Mouse (Mus musculus): ENCODE measurements at regions not wholly inside any gene's neighbourhood (a gene's known extent, or its start where the extent isn't known, plus 50 kb on each side); places are given as distances from the start of the nearest gene placed in this dataset.

GRCm38 (mm10) chr10:119146342-119146741 lies 93.5 kb downstream of the Cand1 start:
- Histone ChIP-seq H3K4me1 (ENCODE audit: control insufficient read depth in 1 of 2, insufficient read depth in 2 of 2, low read length in 2 of 2) (no peaks in the 10 kb centered on the region), H3K36me3 (ENCODE audit: control insufficient read depth in 1 of 2, insufficient read depth in 2 of 2, low read length in 2 of 2) (no peaks in the 10 kb centered on the region), H3K4me3 (ENCODE audit: control insufficient read depth in 1 of 2, insufficient read depth in 1 of 2, low read depth in 2 of 2, low read length in 2 of 2) (no peak overlapping the region), H3K9me3 (replicated peaks; ENCODE audit: insufficient read depth, low read length) (no peaks in the 10 kb centered on the region), H3K27me3 (ENCODE audit: control insufficient read depth in 1 of 2, insufficient read depth in 2 of 2, low read length in 2 of 2) (no peaks in the 10 kb centered on the region), H3K27ac (ENCODE audit: control insufficient read depth, low read depth, low read length) (no peak overlapping the region), H3K79me2 (ENCODE audit: control insufficient read depth, insufficient read depth, low read length, poor library complexity) (no peaks in the 10 kb centered on the region), H3K9ac (ENCODE audit: control insufficient read depth, low read depth, low read length, poor library complexity, severe bottlenecking) (no peak overlapping the region)
- DNase-seq (ENCODE audit: low read depth, low spot score), result no peak
- no peak for TF ChIP-seq SMC3 (IDR thresholded peaks at IDR 0.05; ENCODE audit: low read depth, low read length)
- TF ChIP-seq MAFK (IDR thresholded peaks at IDR 0.05; ENCODE audit: borderline replicate concordance, low read depth, low read length), result no peak

GRCm38 (mm10) chr10:119142866-119143265 lies 97.0 kb downstream of the Cand1 start:
- H3K27ac ChIP-seq (ENCODE audit: control insufficient read depth, low read depth, low read length), result no peak overlapping the region
- H3K27me3 ChIP-seq (ENCODE audit: control insufficient read depth in 1 of 2, insufficient read depth in 2 of 2, low read length in 2 of 2), result no peaks in the 10 kb centered on the region
- no peak overlapping the region for H3K4me3 ChIP-seq (ENCODE audit: control insufficient read depth in 1 of 2, insufficient read depth in 1 of 2, low read depth in 2 of 2, low read length in 2 of 2)
- no peaks in the 10 kb centered on the region for H3K9me3 ChIP-seq (replicated peaks; ENCODE audit: insufficient read depth, low read length)
- TF ChIP-seq ZKSCAN1 (IDR thresholded peaks at IDR 0.05; ENCODE audit: low read depth, low read length) (no peak), RCOR1 (IDR thresholded peaks at IDR 0.05; ENCODE audit: low read depth, low read length) (no peak), CHD2 (IDR thresholded peaks at IDR 0.05; ENCODE audit: low read length) (no peak), CTCF (IDR thresholded peaks at IDR 0.05 in 2 of 3, conservative IDR thresholded peaks at IDR 0.05 in 1 of 3; ENCODE audit: control insufficient read depth in 1 of 3, insufficient read depth in 1 of 3, low read depth in 2 of 3, low read length in 3 of 3, poor library complexity in 1 of 3, severe bottlenecking in 1 of 3) (no peak), NRF1 (IDR thresholded peaks at IDR 0.05; ENCODE audit: insufficient read depth, low read depth, low read length, poor library complexity, severe bottlenecking) (no peak), USF2 (IDR thresholded peaks at IDR 0.05; ENCODE audit: borderline replicate concordance in 1 of 2, insufficient read depth in 1 of 2, low read depth in 1 of 2, low read length in 2 of 2) (no peak), HCFC1 (IDR thresholded peaks at IDR 0.05; ENCODE audit: low read depth, low read length) (no peak), ZNF384 (IDR thresholded peaks at IDR 0.05; ENCODE audit: low read depth, low read length) (no peak), EP300 (IDR thresholded peaks at IDR 0.05; ENCODE audit: low read depth in 1 of 2, low read length in 2 of 2) (no peak), TCF12 (IDR thresholded peaks at IDR 0.05; ENCODE audit: low read depth, low read length) (no peak), BHLHE40 (IDR thresholded peaks at IDR 0.05; ENCODE audit: borderline replicate concordance, low read depth, low read length) (no peak), GABPA (IDR thresholded peaks at IDR 0.05; ENCODE audit: low read depth, low read length) (no peak), POLR2A (IDR thresholded peaks at IDR 0.05; ENCODE audit: control insufficient read depth in 1 of 2, insufficient read depth in 1 of 2, low read depth in 1 of 2, low read length in 2 of 2, poor library complexity in 1 of 2) (no peak)
- H3K4me1 ChIP-seq (ENCODE audit: control insufficient read depth in 1 of 2, insufficient read depth in 2 of 2, low read length in 2 of 2), result no peaks in the 10 kb centered on the region
- H3K36me3 ChIP-seq (ENCODE audit: control insufficient read depth in 1 of 2, insufficient read depth in 2 of 2, low read length in 2 of 2), result no peaks in the 10 kb centered on the region
- H3K9ac ChIP-seq (ENCODE audit: control insufficient read depth, low read depth, low read length, poor library complexity, severe bottlenecking), result no peak overlapping the region
- H3K79me2 ChIP-seq (ENCODE audit: control insufficient read depth, insufficient read depth, low read length, poor library complexity), result no peaks in the 10 kb centered on the region
- no peak for DNase-seq (ENCODE audit: low read depth, low spot score)

DNA sequence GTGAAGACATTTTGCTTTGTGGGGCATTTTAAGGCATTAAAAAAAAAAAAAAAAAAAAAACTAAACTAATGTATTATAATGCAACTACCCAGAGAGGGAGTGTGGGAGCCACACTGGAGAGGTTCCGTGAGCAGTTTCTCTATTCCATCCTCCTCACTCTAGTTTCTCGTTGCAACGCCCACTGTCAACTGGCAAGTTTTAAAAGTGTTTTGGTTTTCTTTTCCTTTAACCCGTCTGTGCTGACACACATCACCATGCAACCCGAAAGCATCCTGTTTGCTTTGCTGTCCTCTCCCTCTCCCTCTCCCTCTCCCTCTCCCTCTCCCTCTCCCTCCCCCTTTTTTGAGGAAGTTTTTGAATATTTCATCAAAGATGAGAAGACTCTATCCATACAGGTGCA lies 97.5 kb downstream of the Cand1 start:
- DNase-seq (ENCODE audit: low read depth, low spot score), result no peak
- Histone ChIP-seq H3K4me1 (ENCODE audit: control insufficient read depth in 1 of 2, insufficient read depth in 2 of 2, low read length in 2 of 2) (no peaks in the 10 kb centered on the region), H3K79me2 (ENCODE audit: control insufficient read depth, insufficient read depth, low read length, poor library complexity) (no peaks in the 10 kb centered on the region)

More for the DNA sequence above, 97.5 kb downstream of the Cand1 start:
- H3K36me3 ChIP-seq (ENCODE audit: control insufficient read depth in 1 of 2, insufficient read depth in 2 of 2, low read length in 2 of 2), result no peaks in the 10 kb centered on the region
- H3K4me3 ChIP-seq (ENCODE audit: control insufficient read depth in 1 of 2, insufficient read depth in 1 of 2, low read depth in 2 of 2, low read length in 2 of 2), result no peak overlapping the region
- no peak overlapping the region for H3K9ac ChIP-seq (ENCODE audit: control insufficient read depth, low read depth, low read length, poor library complexity, severe bottlenecking)
- H3K9me3 ChIP-seq (replicated peaks; ENCODE audit: insufficient read depth, low read length), result no peaks in the 10 kb centered on the region
- no peak overlapping the region for H3K27ac ChIP-seq (ENCODE audit: control insufficient read depth, low read depth, low read length)
- H3K27me3 ChIP-seq (ENCODE audit: control insufficient read depth in 1 of 2, insufficient read depth in 2 of 2, low read length in 2 of 2), result no peaks in the 10 kb centered on the region
- TF ChIP-seq SMC3 (IDR thresholded peaks at IDR 0.05; ENCODE audit: low read depth, low read length), result no peak
- no peak for TF ChIP-seq POLR2A (IDR thresholded peaks at IDR 0.05; ENCODE audit: control insufficient read depth in 1 of 2, insufficient read depth in 1 of 2, low read depth in 1 of 2, low read length in 2 of 2, poor library complexity in 1 of 2)
- TF ChIP-seq POLR2AphosphoS2 (IDR thresholded peaks at IDR 0.05; ENCODE audit: low read length), result no peak
- no peak for TF ChIP-seq GATA1 (IDR thresholded peaks at IDR 0.05; ENCODE audit: low read depth, low read length)
- TF ChIP-seq EP300 (IDR thresholded peaks at IDR 0.05; ENCODE audit: low read depth in 1 of 2, low read length in 2 of 2), result no peak
- no peak for TF ChIP-seq POLR2AphosphoS5 (IDR thresholded peaks at IDR 0.05; ENCODE audit: borderline replicate concordance, low read depth, low read length)
- TF ChIP-seq BHLHE40 (IDR thresholded peaks at IDR 0.05; ENCODE audit: borderline replicate concordance, low read depth, low read length), result no peak
- no peak for TF ChIP-seq CHD2 (IDR thresholded peaks at IDR 0.05; ENCODE audit: low read length)
- TF ChIP-seq ETS1 (IDR thresholded peaks at IDR 0.05; ENCODE audit: low read depth, low read length), result no peak
- no peak for TF ChIP-seq HCFC1 (IDR thresholded peaks at IDR 0.05; ENCODE audit: low read depth, low read length)
- TF ChIP-seq CTCF (IDR thresholded peaks at IDR 0.05 in 2 of 3, conservative IDR thresholded peaks at IDR 0.05 in 1 of 3; ENCODE audit: control insufficient read depth in 1 of 3, insufficient read depth in 1 of 3, low read depth in 2 of 3, low read length in 3 of 3, poor library complexity in 1 of 3, severe bottlenecking in 1 of 3), result no peak
- TF ChIP-seq ELF1 (IDR thresholded peaks at IDR 0.05; ENCODE audit: low read depth, low read length), result no peak
- no peak for TF ChIP-seq RAD21 (IDR thresholded peaks at IDR 0.05; ENCODE audit: low read depth, low read length)
- no peak for TF ChIP-seq NRF1 (IDR thresholded peaks at IDR 0.05; ENCODE audit: insufficient read depth, low read depth, low read length, poor library complexity, severe bottlenecking)
- TF ChIP-seq ZC3H11A (IDR thresholded peaks at IDR 0.05; ENCODE audit: low read depth, low read length), result no peak
- no peak for TF ChIP-seq SIN3A (IDR thresholded peaks at IDR 0.05; ENCODE audit: low read length)
- TF ChIP-seq NELFE (IDR thresholded peaks at IDR 0.05; ENCODE audit: low read depth, low read length), result no peak
- TF ChIP-seq TCF12 (IDR thresholded peaks at IDR 0.05; ENCODE audit: low read depth, low read length), result no peak
